Mouse (Mus musculus) midbrain, postnatal 0 days (tissue): ENCODE measurements around the gene Mrpl14. TPM values are rescaled to one million over a fixed set of nuclear protein-coding genes. Genes with fewer than 3 reads are reported as not detected.
A peak's percentile ranks its signal among the peaks of the same experiment; 100 is the strongest.

Experiments used
- ATAC-seq: fragments of 200-750 bp; cut with Nextera tagmentation; 2 replicates; pipeline ENCODE4 v1.8.0; 2017; ENCODE audit warnings: moderate number of reproducible peaks, mild to moderate bottlenecking, moderate TSS enrichment, moderate library complexity; ENCODE audit not compliant: low FRiP score
- DNase-seq: peaks from one replicate; pipeline ENCODE4 v3.0.0-alpha.2; 2015; ENCODE audit warnings: low spot score
- H3K27ac ChIP-seq: fragments of 300-500 bp; sonication (generic); 2 replicates; pipeline ENCODE4 v1.5.1; 2014; ENCODE audit warnings: low read depth, mild to moderate bottlenecking, low read length, mixed read lengths
- H3K27me3 ChIP-seq: fragments of 300-500 bp; sonication (generic); 2 replicates; pipeline ENCODE4 v1.6.1; 2014; ENCODE audit warnings: low read length, control low read depth, mixed read lengths; ENCODE audit not compliant: insufficient read depth
- H3K36me3 ChIP-seq: fragments of 300-500 bp; sonication (generic); 2 replicates; pipeline ENCODE4 v1.6.1; 2014; ENCODE audit warnings: low read length, control low read depth, mixed read lengths; ENCODE audit not compliant: insufficient read depth
- H3K4me1 ChIP-seq: fragments of 300-500 bp; sonication (generic); 2 replicates; pipeline ENCODE4 v1.6.1; 2014; ENCODE audit warnings: mild to moderate bottlenecking, control low read depth, antibody characterized with exemption, low read length, mixed read lengths; ENCODE audit not compliant: insufficient read depth
- H3K4me2 ChIP-seq: fragments of 300-500 bp; sonication (generic); 2 replicates; pipeline ENCODE4 v1.6.1; 2014; ENCODE audit warnings: low read depth, mild to moderate bottlenecking, low read length, mixed read lengths; ENCODE audit not compliant: poor library complexity, severe bottlenecking
- H3K4me3 ChIP-seq: fragments of 300-500 bp; sonication (generic); 2 replicates; pipeline ENCODE4 v1.5.1; 2014; ENCODE audit warnings: low read depth, mild to moderate bottlenecking, low read length, moderate library complexity
- H3K9ac ChIP-seq: fragments of 300-500 bp; sonication (generic); replicated peaks from 2 replicates; pipeline ENCODE4 v1.6.1; 2014; ENCODE audit warnings: mild to moderate bottlenecking, low read length, moderate library complexity, mixed read lengths; ENCODE audit not compliant: poor library complexity, severe bottlenecking
- H3K9me3 ChIP-seq: fragments of 300-500 bp; sonication (generic); 2 replicates; pipeline ENCODE4 v1.6.1; 2016; ENCODE audit warnings: low read length, control low read depth
- CTCF ChIP-seq: IDR thresholded peaks from 2 replicates; pipeline ENCODE4 v1.5.1; 2016; ENCODE audit warnings: antibody characterized with exemption, mild to moderate bottlenecking
- WGBS: fragments of 180-500 bp; shearing (Covaris S2); extraction: QIAGEN DNeasy Blood & Tissue Kit; methylation state at CpG from one replicate; pipeline ENCODE4 v1.1.7; 2014; 5-methylcytosine and 5-hydroxymethylcytosine counted together
- polyA plus RNA-seq: library from polyadenylated mRNA; unstranded; fragments of >200 nt; fragmentation: Nextera tagmentation; extraction: Ambion mirVana; gene quantifications from 2 replicates; pipeline ENCODE4 v1.2.1, GENCODE M21; 2015
- total RNA-seq: library from RNA; depleted of rRNA; stranded (reverse); fragments of >200 nt; gene quantifications from 2 replicates; pipeline ENCODE4 v1.2.3, GENCODE M21; 2014; rRNA removed

The Mrpl14 gene
- 41.9 and 42.8 TPM in 2 replicates for total RNA-seq
- 113 and 114 TPM in 2 replicates for polyA plus RNA-seq

DNA sequence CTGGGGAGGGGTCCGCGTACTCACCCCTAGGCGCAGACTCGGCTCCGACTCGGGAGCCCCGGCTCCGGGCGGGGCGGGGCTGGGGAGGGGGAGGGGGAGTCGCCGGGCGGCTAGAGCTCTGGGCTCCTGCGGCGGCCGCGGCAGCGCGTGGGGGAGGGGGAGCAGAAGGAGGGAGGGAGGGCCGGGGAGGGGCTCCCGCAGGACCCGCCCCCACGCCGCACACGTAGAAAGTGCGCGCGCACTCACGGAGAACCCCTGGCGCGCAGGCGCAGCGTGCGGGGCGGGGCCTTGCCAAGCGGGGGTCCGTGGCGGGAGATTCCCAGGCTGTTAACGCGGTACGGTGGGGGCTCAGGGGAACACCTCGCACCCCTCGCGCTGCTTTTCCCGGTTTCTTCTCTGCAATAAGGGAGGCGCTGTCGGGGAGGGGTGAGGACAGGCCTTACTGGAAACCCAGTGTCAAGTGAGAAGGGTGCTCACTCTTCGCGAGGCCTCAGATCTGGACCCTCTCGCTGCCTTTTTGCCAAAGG, at the start of gene Mrpl14:
Gene Mrpl14 (plus strand): TSS at position 230 of the 527 bp plus-strand sequence.
- ATAC-seq, result peak; percentile 79
- 1% methylated on average over 34 of the region's 50 CpGs for WGBS
- H3K9ac ChIP-seq, result peak within 1 kb of the TSS; percentile 89
- peak within 1 kb of the TSS; percentile 89 for H3K27ac ChIP-seq
- H3K9me3 ChIP-seq, result no peaks in the 10 kb centered on the region
- peak; percentile 93 for DNase-seq
- peak; percentile 33 for TF ChIP-seq CTCF
- peaks cover 15% of the 10 kb centered on the region for H3K4me1 ChIP-seq
- H3K4me2 ChIP-seq, result peak within 1 kb of the TSS; percentile 76
- H3K36me3 ChIP-seq, result no peaks in the 10 kb centered on the region
- H3K27me3 ChIP-seq, result no peaks in the 10 kb centered on the region
- peak within 1 kb of the TSS; percentile 70 for H3K4me3 ChIP-seq

DNA sequence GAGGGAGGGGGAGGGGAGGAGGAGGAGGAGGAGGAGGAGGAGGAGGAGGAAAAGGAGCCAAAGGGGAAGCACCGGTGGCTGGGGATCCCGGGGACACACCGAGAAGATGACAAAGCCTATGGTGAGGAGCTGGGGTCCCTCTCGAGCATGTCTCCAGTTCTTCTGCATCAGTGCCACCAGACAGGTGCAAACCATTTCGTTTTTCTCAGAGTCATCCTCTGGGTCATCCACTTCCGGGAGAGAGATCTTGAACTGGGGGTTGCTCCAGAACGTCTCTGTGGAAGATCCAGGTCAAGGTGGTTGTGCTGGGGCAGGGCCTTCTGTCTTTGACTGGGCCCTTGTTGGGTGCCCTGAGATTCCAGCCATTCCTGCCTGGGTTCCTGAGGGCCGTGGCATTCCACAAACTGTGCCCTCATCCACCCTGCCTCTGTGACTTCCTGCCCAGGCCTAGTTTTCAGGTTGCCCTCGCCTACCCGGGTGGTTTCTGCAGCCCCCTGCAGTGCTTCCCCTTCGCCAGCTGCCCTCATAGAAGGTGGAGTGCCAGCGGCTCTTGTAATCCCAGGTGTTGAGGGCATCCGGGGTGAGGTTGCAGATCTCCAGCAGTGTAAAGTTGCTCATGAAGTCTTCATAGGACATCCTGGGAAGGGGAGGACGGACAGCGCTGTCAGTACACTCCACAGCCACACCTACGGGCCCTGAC, 47.4 kb upstream of the Mrpl14 start:
- WGBS, result 83% methylated on average over 16 of the region's 16 CpGs
- no peaks in the 10 kb centered on the region for H3K36me3 ChIP-seq
- ATAC-seq, result no peak
- no peak overlapping the region for H3K4me3 ChIP-seq
- H3K4me2 ChIP-seq, result no peak overlapping the region
- DNase-seq, result no peak
- no peak overlapping the region for H3K27ac ChIP-seq
- H3K9me3 ChIP-seq, result no peaks in the 10 kb centered on the region
- no peak for TF ChIP-seq CTCF
- no peaks in the 10 kb centered on the region for H3K4me1 ChIP-seq
- H3K27me3 ChIP-seq, result peaks cover under 1% of the 10 kb centered on the region; the same call in 1 of the 2 replicates
- H3K9ac ChIP-seq, result no peak overlapping the region

DNA sequence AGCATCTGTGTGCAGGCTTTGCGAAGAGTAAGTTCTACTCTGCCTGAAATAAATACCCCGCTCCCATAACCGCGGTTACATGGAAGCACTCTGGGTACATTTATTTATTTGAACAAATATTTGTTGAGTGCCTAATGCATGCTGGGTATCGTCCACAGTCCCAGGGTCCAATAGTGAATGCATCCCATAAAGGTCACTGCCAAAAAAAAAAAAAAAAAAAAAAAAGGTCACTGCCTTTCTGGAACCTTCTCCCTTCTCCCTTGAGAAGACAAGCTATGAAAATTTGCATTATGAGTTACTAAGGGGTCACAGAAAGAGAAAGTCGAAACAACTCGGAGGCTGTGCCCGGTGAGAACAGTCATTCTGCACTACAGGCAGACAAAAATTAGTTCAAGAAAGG, 44.1 kb upstream of the Mrpl14 start:
- no peaks in the 10 kb centered on the region for H3K9me3 ChIP-seq
- no peak overlapping the region for H3K4me2 ChIP-seq
- H3K4me3 ChIP-seq, result no peak overlapping the region
- no peaks in the 10 kb centered on the region for H3K4me1 ChIP-seq
- DNase-seq, result no peak
- TF ChIP-seq CTCF, result no peak
- no peak for ATAC-seq
- WGBS, result 88% methylated on average over 8 of the region's 8 CpGs
- H3K9ac ChIP-seq, result no peak overlapping the region
- H3K27me3 ChIP-seq, result no peaks in the 10 kb centered on the region
- H3K27ac ChIP-seq, result no peak overlapping the region
- no peaks in the 10 kb centered on the region for H3K36me3 ChIP-seq

GRCm38 (mm10) chr17:45642701-45643100, 43.4 kb upstream of the Mrpl14 start:
- H3K36me3 ChIP-seq, result no peaks in the 10 kb centered on the region
- H3K27ac ChIP-seq, result no peak overlapping the region
- H3K9ac ChIP-seq, result no peak overlapping the region
- DNase-seq (peak; percentile 88), ATAC-seq (no peak)
- TF ChIP-seq CTCF, result peak; percentile 83
- no peaks in the 10 kb centered on the region for H3K27me3 ChIP-seq
- H3K9me3 ChIP-seq, result no peaks in the 10 kb centered on the region
- H3K4me2 ChIP-seq, result no peak overlapping the region
- H3K4me3 ChIP-seq, result no peak overlapping the region
- no peaks in the 10 kb centered on the region for H3K4me1 ChIP-seq
- 19% methylated on average over 12 of the region's 12 CpGs for WGBS

DNA sequence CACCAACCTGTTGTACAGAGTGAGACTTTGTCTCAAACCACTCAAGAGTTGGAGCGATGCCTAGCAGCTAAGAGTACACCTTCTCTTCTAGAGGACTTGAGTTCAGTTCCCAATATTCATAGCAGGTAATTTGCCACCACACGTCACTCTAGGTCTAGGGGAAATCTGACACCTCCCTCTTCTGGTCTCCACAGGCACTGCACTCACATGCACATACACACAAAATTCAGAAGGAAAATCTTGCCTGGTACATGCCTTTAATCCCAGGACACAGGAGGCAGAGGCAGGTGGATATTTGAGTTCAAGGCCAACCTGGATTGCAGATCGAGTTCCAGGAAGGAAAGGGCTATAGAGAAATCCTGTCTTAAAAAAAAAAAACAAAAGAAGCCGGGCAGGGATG, 41.9 kb upstream of the Mrpl14 start:
- H3K9me3 ChIP-seq, result no peaks in the 10 kb centered on the region

DNA sequence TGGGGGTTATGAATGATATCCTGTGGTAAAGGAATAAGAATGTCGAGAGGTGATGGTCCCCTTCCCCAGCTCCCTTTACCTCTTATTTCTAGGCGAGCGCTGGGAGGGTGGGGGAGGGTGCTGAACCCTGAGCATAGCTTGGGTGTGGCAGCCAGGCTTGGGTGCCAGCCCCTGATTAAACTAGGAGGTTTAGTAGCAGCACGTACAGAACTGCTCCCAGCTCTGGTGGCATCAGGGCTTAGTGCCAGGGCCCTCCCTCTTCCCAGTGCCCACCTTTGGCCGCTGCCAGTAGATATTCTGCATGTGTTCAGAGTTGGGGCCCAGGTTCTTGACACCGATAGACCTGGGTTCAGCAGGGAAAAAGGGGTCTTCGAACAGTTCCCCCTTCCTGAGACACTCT, 32.9 kb upstream of the Mrpl14 start:
- no peak for ATAC-seq
- WGBS, result 68% methylated on average over 7 of the region's 7 CpGs
- no peak overlapping the region for H3K9ac ChIP-seq

More for the DNA sequence above, 41.9 kb upstream of the Mrpl14 start:
- 94% methylated on average over 4 of the region's 4 CpGs for WGBS
- ATAC-seq (no peak), DNase-seq (no peak)
- Histone ChIP-seq H3K27ac (no peak overlapping the region), H3K36me3 (no peaks in the 10 kb centered on the region), H3K4me3 (no peak overlapping the region), H3K4me1 (no peaks in the 10 kb centered on the region), H3K4me2 (no peak overlapping the region), H3K9ac (no peak overlapping the region), H3K27me3 (no peaks in the 10 kb centered on the region)
- peak; percentile 15; the same call in 1 of the 2 replicates for TF ChIP-seq CTCF

More for the DNA sequence above, 32.9 kb upstream of the Mrpl14 start:
- H3K36me3 ChIP-seq, result no peaks in the 10 kb centered on the region
- no peak overlapping the region for H3K4me3 ChIP-seq
- no peaks in the 10 kb centered on the region for H3K4me1 ChIP-seq
- TF ChIP-seq CTCF, result no peak
- DNase-seq, result no peak
- H3K27me3 ChIP-seq, result no peaks in the 10 kb centered on the region
- H3K4me2 ChIP-seq, result no peak overlapping the region
- no peak overlapping the region for H3K27ac ChIP-seq
- no peaks in the 10 kb centered on the region for H3K9me3 ChIP-seq
